Comparison of ENCODE assay signal across 8 mouse cellular contexts in the genomic region with DNA sequence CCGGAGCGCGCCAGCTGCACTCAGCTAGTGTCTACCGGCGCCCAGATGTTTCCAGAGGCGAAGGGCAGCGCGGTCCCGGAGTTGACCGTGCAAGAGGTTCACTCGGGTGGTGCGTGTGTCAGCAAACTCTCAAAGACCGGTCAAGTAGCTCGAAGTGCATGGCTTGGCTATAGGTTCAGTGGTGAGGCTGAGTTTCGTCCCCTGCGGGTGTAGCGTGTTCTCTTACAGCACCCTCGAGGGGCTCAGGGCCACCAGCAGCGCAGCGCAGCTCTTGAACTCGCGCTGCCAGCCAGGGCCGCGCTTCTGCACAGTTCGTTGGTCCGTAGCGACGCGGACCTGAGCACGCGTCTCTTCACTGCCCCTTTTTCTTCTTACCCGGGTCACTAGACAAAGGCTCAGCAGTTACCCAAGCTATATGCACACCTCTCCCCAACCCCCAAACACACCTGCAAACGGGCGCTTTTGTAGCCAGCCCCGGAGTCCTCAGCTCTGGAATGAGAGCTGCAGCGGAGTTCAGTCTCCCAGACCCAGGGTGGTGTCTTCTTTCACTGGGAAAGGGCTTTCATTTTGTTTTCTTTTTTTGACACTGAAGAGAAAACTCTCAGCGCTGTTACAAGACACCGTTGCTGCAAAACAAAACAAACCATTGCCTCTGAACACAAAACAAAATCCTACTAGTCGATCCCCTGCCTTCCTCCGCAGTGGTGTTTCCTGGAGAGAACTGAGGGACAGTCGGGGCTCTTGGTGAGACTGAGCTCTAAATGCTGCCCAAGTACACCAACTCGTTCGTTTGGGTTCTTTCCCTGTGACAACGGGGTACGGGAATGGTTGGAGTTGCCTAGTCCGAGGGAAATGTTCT. TPM values are rescaled to one million over a fixed set of nuclear protein-coding genes. Genes with fewer than 3 reads are reported as not detected.
A peak's percentile ranks its signal among the peaks of the same experiment; 100 is the strongest.
DNase-seq lines count a peak whose midpoint lies in the region; ATAC-seq lines count a peak whose summit lies in the region.

No protein-coding gene starts in this region.

- under 1% methylated on average over 46 of the region's 46 CpGs for WGBS in limb, embryonic 11.5 days
- WGBS in neural tube, embryonic 13.5 days = under 1% methylated on average over 46 of the region's 46 CpGs

- H3K4me1 ChIP-seq in limb, embryonic 11.5 days (ENCODE audit: control insufficient read depth, insufficient read depth, low read length) = peaks cover 21% of the 10 kb centered on the region
- H3K4me1 ChIP-seq in neural tube, embryonic 13.5 days (replicated peaks) = peaks cover 28% of the 10 kb centered on the region

- ATAC-seq in limb, embryonic 11.5 days (ENCODE audit: insufficient number of reproducible peaks, low FRiP score, low TSS enrichment, low read depth) = no peak; the same call in 1 of the 2 replicates
- no peak; the same call in 1 of the 2 replicates for ATAC-seq in neural tube, embryonic 13.5 days (ENCODE audit: low read depth)

- peak overlapping the region; percentile 74 for H3K4me3 ChIP-seq in limb, embryonic 11.5 days (ENCODE audit: low read depth, low read length)
- H3K4me3 ChIP-seq in neural tube, embryonic 13.5 days = peak overlapping the region; percentile 53

- H3K27me3 ChIP-seq in limb, embryonic 11.5 days (ENCODE audit: control insufficient read depth, insufficient read depth, low read length) = peaks cover 18% of the 10 kb centered on the region
- peaks cover 85% of the 10 kb centered on the region for H3K27me3 ChIP-seq in neural tube, embryonic 13.5 days

- intact Hi-C loops in heart, postnatal 10 days (cut with DNase I) = loop anchor here (5.0 to 10.0 kb wide), 4 partner anchors 202 to 514 kb away; a partner anchor contains a TSS

- H3K36me3 ChIP-seq in limb, embryonic 11.5 days (ENCODE audit: control insufficient read depth, insufficient read depth, low read length) = no peaks in the 10 kb centered on the region
- no peaks in the 10 kb centered on the region for H3K36me3 ChIP-seq in neural tube, embryonic 13.5 days

- peak overlapping the region; percentile 72 for H3K9ac ChIP-seq in limb, embryonic 11.5 days (ENCODE audit: low read length)
- peak overlapping the region; percentile 70 for H3K9ac ChIP-seq in neural tube, embryonic 13.5 days

- no peak overlapping the region for H3K27ac ChIP-seq in limb, embryonic 11.5 days (replicated peaks; ENCODE audit: low read depth, low read length)
- H3K27ac ChIP-seq in neural tube, embryonic 13.5 days (replicated peaks) = no peak overlapping the region

- peak overlapping the region; percentile 90 for H3K4me2 ChIP-seq in limb, embryonic 11.5 days (ENCODE audit: low read depth, severe bottlenecking)
- peak overlapping the region; percentile 88 for H3K4me2 ChIP-seq in neural tube, embryonic 13.5 days

- no peaks in the 10 kb centered on the region for H3K9me3 ChIP-seq in limb, embryonic 11.5 days (ENCODE audit: control insufficient read depth, low read length)
- no peaks in the 10 kb centered on the region for H3K9me3 ChIP-seq in neural tube, embryonic 13.5 days

- DNase-seq in cerebellum, postnatal 10 days = peak; percentile 42 to 57
- no peak for DNase-seq in cerebellum, adult 8-10 months
- DNase-seq in 3134 (ENCODE audit: extremely low read depth, insufficient read length, low spot score) = peak; percentile 79
- peak; percentile 66 for DNase-seq in embryo, embryonic 11 days
- DNase-seq in heart, postnatal 10 days = peak; percentile 32 to 41
- peak; percentile 76 for DNase-seq in limb, embryonic 11.5 days (ENCODE audit: low spot score)
- no peak for DNase-seq in natural killer cell, adult 2 months (ENCODE audit: low spot score in 2 of 2)

RNA-seq across cellular contexts. Expression of a gene that starts 0.9 kb away (rescaled TPM):
- total RNA-seq in heart, postnatal 10 days (2021) = 100 to 1,000 TPM; 147 to 151 TPM
- polyA plus RNA-seq in limb, embryonic 11.5 days (2014; fragmentation: Nextera tagmentation; extraction: Ambion mirVana) = 81.6 and 86.0 TPM in 2 replicates
- polyA plus RNA-seq in neural tube, embryonic 13.5 days (2015; fragmentation: Nextera tagmentation; extraction: Ambion mirVana) = 54.5 and 64.0 TPM in 2 replicates

Comparison
In these comparisons a context has a peak if more than half of its experiments do, and no peak if none do; other contexts are left out.
1. DNase-seq: peak in cerebellum, postnatal 10 days (2 of 2), 3134 (single experiment), embryo, embryonic 11 days (single experiment), heart, postnatal 10 days (2 of 2) and limb, embryonic 11.5 days (single experiment); none in cerebellum, adult 8-10 months (single experiment) and natural killer cell, adult 2 months (0 of 2).